Mouse (Mus musculus) megakaryocyte, embryonic 14.5 days (primary cell): ENCODE measurements around the gene Epb41l3.

Source experiments
- FLI1 ChIP-seq: IDR thresholded peaks from 2 replicates; pipeline ENCODE4 v1.6.1; 2012; ENCODE audit warnings: low read length, inconsistent platforms, mixed read lengths
- GATA1 ChIP-seq: IDR thresholded peaks from 3 replicates; pipeline ENCODE4 v1.6.1; 2012; ENCODE audit warnings: mixed read lengths, low read length, inconsistent platforms, borderline replicate concordance

GRCm38 (mm10) chr17:69207562-69208312, 132.3 kb downstream of the Epb41l3 start:
- TF ChIP-seq FLI1 (no peak), GATA1 (no peak)
